Mouse (Mus musculus): Measurements from ENCODE around the gene Cry2.

Gene Cry2

DNA sequence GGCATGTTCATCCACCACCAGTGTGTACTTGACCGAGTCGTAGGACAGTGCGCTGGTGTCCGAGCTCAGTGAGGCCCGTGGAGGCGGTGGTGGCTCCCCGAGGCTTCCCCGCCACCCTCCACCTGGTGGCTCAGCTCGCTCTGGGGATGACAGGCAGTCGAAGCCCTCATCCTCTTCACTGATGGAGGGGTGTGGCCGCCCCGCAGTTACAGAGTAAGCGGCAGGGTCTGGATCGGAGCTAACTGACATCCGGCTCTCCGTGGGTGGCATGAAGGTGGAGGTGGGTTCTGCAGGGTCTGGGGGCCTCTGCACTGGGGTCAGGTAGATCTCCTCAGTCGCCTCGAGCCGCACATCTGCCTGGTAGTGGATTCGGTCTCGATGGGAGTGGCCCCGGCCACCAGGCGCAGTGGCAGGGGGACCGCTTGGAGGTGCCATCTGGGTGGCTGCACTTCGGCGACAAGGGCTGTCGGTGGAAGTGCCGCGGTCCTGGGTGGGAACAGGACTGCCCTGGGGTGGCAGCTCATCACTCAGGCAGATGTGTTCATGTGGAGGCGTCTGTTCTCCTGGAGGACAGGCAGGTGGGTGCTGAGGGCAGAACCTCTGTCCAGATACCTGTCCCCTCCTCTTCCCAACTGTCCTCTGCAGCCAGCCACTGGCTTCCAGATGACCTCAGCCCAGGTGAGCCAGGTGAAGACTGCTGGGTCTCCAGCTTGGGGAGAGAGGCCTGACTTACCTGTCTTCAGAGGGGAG is 46.8 kb downstream of the Cry2 start:
- no peak for DNase-seq

GRCm38 (mm10) chr2:92385113-92386051 is 48.5 kb downstream of the Cry2 start:
- DNase-seq, result no peak

DNA sequence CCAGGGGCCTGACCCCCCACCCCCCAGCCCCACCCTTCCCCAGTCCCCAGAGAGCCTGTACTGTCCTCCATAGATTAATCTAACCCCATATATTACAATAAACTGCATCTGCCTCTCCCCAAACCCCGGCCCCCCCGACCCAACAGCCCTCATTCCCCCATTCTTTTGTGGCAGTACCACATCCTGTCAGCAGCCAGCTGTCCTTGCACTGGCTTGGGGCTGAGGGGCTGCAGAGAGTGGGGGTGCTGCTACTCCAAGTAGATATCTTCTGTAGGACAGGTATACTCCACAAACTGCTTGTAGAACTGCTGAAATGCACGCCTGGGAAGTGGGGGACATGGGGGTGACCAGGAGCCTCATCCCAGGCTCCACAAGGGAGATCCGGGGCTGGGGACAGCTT is 49.7 kb downstream of the Cry2 start:
- no peak for DNase-seq

DNA sequence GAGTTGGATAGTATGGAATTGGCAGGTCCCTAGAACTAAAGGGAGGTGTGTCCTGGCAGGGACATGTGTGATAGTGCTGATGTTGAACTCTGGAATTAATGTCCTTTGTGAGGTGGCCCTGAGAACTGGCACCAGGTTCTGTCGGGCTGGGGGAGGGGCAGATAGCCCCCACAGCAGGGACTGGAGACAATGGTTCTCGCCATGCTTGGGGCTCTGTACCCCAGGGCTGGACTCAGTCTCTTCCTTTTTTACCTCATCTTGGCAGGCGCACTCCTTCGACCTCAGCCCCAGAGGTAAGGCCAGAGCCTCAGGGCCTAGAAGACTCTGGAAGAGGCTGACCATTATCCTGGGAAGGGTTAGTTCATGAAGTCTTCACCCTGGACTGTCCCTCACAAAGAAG is 51.1 kb downstream of the Cry2 start:
- DNase-seq, result no peak

DNA sequence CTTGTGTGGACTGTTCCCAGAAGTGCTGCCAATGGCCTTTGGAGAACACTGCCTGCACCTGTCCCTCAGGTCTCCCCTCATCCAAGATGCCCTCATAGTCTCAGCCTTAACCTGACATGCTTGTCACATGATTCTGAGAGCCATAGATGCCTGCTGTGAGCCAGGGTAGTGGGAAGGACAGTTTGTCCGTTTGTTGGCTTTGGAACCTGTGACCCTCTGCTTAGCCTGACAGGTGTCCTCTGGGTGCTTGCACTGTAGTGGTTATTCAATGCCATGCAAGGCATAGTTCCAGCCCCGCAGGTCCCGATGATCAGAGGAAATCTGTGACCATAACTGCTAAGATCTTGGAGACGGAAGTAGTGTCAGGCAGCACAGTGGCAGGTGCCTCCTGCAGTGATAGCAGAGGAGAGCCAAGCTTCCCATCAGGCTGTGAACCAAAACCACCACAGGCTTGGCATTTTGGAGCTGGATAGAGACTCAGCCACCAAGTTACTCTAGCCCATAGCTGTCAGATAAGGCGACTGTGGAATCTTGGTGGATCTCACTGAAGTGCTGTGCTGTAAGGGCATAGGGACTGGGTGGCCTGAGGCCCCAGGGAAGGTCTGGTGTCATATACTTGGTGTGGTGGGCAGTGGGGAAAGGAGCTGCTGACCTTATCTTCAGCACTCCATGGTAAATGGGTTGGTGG is 51.8 kb downstream of the Cry2 start, which contains the start of gene 1700029I15Rik:
Gene 1700029I15Rik (plus strand): TSS at position 638 of the 688 bp plus-strand sequence.
- no peak for DNase-seq

- DNase-seq, result no peak
These were observed 52.7 kb downstream of the Cry2 start for GRCm38 (mm10) chr2:92381161-92381560.

GRCm38 (mm10) chr2:92380495-92381050 is 53.3 kb downstream of the Cry2 start:
- no peak for DNase-seq

DNA sequence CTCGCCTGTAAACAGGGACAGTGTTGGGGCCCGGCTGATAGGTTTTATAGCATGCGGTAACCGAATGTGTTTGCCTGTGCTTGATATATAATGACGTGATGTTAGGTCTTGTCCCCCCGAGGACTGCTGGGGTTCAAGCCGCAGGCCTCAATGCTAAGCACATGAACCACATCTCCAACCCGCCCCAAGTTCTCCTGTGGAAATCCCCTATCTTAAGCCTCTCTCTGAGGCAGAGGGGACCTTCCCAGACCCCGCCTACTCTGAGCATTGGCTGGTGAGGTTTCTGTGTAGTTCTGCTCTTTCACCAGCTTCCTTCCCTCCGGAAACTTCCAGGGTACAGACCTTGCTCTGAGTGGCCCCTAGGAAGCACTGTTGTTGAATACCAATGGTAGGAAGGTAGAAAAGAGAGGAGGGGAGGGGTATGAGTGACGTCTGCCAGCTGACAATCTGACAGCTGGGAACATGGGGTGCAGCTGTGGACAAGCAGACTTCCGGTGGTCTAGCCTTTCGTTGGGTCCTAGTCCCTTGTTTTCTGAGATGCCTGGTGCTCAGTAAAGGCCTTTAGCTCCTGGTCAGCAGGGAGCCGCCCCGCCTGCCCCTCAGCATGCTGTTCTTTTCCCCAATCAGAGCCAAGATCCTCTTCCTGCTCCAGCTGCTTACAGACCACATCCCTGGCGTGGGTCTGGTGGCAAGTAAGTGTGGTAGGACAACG is 53.9 kb downstream of the Cry2 start:
- DNase-seq, result no peak

DNA sequence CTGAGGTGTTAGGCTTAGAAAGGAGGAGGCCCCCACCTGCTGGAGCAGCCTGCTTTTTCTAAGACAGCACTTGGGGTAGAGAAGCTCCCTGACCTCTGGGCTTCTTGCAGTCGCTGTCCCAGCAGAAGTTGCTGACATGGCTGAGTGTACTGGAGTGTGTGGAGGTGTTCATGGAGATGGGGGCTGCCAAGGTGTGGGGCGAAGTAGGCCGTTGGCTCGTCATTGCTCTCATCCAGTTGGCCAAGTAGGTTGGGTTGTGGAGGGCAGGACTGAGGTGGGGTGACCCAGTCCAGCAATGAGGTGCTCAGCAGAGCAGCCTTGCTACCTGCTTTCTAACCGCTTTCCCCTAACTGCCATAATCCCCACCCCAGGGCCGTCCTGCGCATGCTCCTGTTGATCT is 56.5 kb downstream of the Cry2 start:
- no peak for DNase-seq

DNA sequence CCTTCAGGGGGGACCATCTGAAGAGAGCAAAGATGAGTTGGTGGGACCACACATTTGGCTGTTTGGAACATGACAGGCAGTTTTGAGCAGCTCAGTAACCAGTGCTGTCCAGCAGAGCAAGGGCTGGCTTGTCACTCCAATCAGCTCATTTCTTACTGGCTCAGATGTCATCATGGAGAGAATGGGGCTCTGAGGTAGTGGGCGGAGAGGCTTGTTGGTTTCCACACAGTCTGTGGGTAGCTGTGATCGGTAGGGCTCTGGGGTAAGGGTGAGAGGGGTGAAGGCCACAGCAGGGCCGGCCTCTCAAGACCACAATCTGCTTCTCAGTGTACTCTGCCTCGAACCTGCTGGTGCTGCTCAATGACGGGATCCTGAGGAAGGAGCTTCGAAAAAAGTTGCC is 57.5 kb downstream of the Cry2 start:
- no peak for DNase-seq

DNA sequence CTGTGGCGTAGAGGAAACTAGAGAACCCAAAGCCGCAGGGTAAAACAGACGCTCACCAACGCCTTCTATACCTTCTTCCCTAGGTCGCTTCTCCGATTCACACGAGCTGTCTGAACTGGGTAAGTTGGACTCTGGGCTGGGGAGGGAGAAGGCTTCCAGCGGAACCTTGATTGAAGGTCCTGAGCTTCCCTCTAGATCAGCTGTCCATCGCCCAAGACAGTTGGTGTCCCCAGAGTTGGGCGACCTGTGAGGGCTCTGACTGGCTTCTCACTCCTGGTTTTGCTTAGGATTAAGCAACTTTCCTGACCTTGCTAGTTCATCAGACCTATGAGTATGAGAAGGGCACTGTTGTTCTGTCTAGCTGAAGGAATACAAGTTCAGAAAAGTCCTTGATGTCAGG is 58.1 kb downstream of the Cry2 start:
- DNase-seq, result no peak

- DNase-seq, result peak; percentile 96
These were observed 58.7 kb downstream of the Cry2 start for GRCm38 (mm10) chr2:92375099-92375623.

- DNase-seq, result no peak
These were observed 59.3 kb downstream of the Cry2 start, which contains the start of the genes Pex16 and Large2 for GRCm38 (mm10) chr2:92374514-92374913. Gene Pex16, plus strand, starts transcription at chr2:92374676. Gene Large2, minus strand, starts transcription at chr2:92374869.

DNA sequence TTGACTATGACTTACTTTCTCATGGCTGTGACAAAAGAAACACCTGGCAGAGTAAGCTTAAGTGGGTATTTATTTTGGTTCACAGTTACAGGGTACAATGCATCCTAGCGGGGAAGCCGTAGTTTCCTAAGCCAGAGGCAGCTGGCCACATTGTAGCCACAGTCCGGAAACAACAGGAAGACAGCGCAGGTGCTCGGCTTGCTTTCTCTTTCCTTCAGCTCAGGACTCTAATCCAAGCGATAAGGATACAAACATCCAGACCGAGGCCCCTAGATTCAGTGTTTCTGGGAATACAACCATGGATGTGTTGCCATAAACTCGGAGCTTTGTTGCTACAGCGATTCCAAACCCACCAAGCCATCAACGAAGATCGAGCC is 60.4 kb downstream of the Cry2 start:
- DNase-seq, result no peak

DNA sequence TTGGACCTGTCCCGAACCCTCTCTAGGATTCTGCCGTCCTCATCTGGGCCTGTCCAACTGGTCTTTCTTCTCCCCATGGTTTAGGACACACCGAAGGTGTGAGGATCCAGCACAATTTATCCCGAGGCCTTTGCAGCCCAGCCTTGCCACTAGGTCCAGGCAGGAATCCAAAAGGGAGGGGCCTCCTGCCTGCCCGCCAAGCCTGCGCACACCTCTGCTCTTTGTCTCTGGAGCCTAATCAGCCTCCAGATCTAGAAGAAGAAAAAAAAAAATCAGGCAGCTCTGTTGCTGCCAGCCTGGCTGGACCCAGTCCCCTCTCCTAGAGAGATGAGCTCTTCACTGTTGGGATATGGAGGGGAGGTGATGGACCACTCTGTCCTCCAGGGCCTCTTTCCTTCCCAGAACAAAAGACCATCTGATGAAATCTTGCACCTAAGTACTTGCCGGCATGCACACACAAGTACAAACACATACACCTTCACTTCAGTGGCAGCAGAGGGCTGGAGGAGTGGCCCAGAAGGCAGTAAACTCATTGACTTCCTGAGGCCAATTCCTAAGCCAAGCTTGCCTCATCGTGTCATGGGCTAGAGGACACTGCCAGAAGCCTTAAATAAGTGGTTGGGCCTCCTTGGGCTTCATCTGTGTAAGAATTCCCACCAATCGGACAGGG is 60.9 kb downstream of the Cry2 start:
- no peak for DNase-seq

DNA sequence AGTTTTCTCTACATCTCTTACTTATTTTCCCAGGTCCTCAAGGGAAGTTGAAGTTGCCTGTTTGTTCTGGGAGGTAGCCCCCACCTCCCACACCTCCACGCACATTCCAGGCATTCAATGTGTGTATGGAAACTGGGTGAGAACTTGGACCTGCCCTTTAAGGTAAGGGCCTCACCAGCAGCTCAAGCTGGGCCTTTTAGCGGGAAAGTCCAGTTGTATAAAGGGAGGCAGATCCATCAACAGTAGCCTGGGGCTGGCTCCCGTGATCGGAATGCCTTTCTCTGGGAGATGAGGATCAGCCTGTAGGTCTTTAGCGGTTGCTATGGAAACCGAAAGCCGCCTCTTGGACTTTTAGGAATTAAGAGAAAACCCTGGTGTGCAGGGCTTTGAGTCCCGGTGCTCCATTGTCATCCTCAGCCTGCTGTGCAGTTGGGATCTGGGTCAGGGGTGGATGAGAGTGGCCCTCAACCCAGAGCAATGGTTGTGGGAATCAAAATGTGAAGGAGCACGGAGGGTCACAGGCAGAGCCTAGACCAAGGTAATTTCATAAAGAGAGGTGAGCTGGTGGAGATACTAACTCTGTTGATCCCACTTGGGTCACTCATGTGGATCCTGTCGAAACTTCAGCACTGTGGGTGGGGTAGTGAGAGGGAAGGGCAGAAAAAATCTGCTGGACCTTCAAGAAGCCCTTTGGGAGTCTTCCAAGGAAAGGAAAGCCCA is 61.7 kb downstream of the Cry2 start:
- no peak for DNase-seq

GRCm38 (mm10) chr2:92370821-92371805 is 62.7 kb downstream of the Cry2 start:
- DNase-seq, result no peak

- DNase-seq, result no peak
These were observed 63.5 kb downstream of the Cry2 start for GRCm38 (mm10) chr2:92370375-92370774.

DNA sequence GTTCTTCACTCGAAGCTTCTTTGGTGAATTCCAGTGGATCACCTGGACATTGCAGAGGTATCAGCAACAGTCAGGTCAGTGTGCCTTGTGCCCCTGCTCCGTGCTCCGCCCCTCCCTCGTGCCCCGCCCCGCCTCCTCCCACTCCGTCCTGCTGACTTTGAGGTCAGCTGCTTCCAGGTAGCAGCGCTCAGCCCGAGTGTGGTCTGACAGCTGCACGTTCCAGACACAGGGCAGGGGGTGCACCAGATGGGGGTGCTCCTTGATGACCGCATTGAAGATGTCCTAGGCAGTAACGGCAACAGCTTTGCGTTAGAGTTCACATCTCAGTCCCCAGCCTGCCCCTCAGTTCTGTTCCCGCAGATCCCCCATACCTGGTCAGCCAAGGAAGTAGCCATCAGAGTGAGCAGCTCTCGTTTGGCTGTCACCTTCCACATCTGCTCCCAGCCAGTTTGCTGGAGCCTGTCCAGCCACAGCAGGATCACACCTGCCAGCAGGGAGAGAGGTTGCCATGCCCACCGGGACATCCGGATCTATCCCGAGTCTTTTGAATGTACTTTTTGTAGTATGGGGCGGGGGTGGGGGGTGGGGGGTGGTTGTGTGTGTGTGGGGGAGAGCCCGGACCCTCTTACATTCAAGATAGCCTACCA is 66.3 kb downstream of the Cry2 start:
- DNase-seq, result no peak

Measured in right cerebral cortex, postnatal 25 days (tissue).